Mouse (Mus musculus) layer of hippocampus, adult 11-12 months (tissue): ENCODE data around the gene Asprv1.

Source experiments
- DNase-seq: peaks from one replicate; pipeline ENCODE4 v3.0.0; 2022; ENCODE audit warnings: low spot score

Asprv1 gene

GRCm38 (mm10) chr6:86665560-86666307, 37.8 kb downstream of the Asprv1 start:
- DNase-seq = no peak

- no peak for DNase-seq
Measured at GRCm38 (mm10) chr6:86667061-86667460, 39.1 kb downstream of the Asprv1 start.

GRCm38 (mm10) chr6:86668580-86669239, 40.7 kb downstream of the Asprv1 start, which contains the start of gene Mxd1:
Gene Mxd1, minus strand, starts transcription at chr6:86669161.
- peak; percentile 16 for DNase-seq

GRCm38 (mm10) chr6:86669240-86669727, 41.3 kb downstream of the Asprv1 start:
- DNase-seq = peak; percentile 100

GRCm38 (mm10) chr6:86670873-86671272, 42.9 kb downstream of the Asprv1 start:
- DNase-seq = peak; percentile 72

- DNase-seq = no peak
Measured at GRCm38 (mm10) chr6:86678341-86678740, 50.4 kb downstream of the Asprv1 start.
